Mouse (Mus musculus): ENCODE measurements around the gene Ldb3. TPM values are rescaled to one million over a fixed set of nuclear protein-coding genes. Genes with fewer than 3 reads are reported as not detected.

The Ldb3 gene
- total and polyA plus RNA-seq, 3 experiments: 0.01 TPM; not detected in 2

- TF ChIP-seq SMC3 (IDR thresholded peaks at IDR 0.05; ENCODE audit: low read depth, low read length) (no peak), JUND (IDR thresholded peaks at IDR 0.05; ENCODE audit: low read depth, low read length) (no peak), MEF2A (IDR thresholded peaks at IDR 0.05; ENCODE audit: extremely low read depth, insufficient replicate concordance, low read depth, low read length, poor library complexity, severe bottlenecking) (no peak), POLR2AphosphoS2 (IDR thresholded peaks at IDR 0.05; ENCODE audit: low read length) (no peak), MAZ (IDR thresholded peaks at IDR 0.05; ENCODE audit: low read depth, low read length) (no peak), KAT2A (conservative IDR thresholded peaks at IDR 0.05; ENCODE audit: low read depth, low read length) (no peak), HCFC1 (IDR thresholded peaks at IDR 0.05; ENCODE audit: low read depth, low read length) (no peak), GABPA (IDR thresholded peaks at IDR 0.05; ENCODE audit: low read depth, low read length) (no peak), ETS1 (IDR thresholded peaks at IDR 0.05; ENCODE audit: low read depth, low read length) (no peak)
- H3K4me3 ChIP-seq (ENCODE audit: control insufficient read depth in 1 of 2, insufficient read depth in 1 of 2, low read depth in 2 of 2, low read length in 2 of 2): no peak overlapping the region
These were observed 84.7 kb downstream of the Ldb3 start for GRCm38 (mm10) chr14:34503759-34504158.

GRCm38 (mm10) chr14:34503325-34503647 lies 85.2 kb downstream of the Ldb3 start, which contains the start of gene Bmpr1a:
Gene Bmpr1a, minus strand, starts transcription at chr14:34503341.
- H3K9me3 ChIP-seq (replicated peaks; ENCODE audit: insufficient read depth, low read length): no peaks in the 10 kb centered on the region
- H3K79me2 ChIP-seq (ENCODE audit: control insufficient read depth, insufficient read depth, low read length, poor library complexity): peaks cover 5% of the 10 kb centered on the region
- no peaks in the 10 kb centered on the region; a peak in 1 of 4 replicates for H3K36me3 ChIP-seq (ENCODE audit: control insufficient read depth in 1 of 2, insufficient read depth in 2 of 2, low read length in 2 of 2)
- peaks cover 0 to 5% of the 10 kb centered on the region in 2 experiments; a peak in 2 of 4 replicates for H3K4me1 ChIP-seq (ENCODE audit: control insufficient read depth in 1 of 2, insufficient read depth in 2 of 2, low read length in 2 of 2)
- no peak for TF ChIP-seq SIN3A (IDR thresholded peaks at IDR 0.05; ENCODE audit: low read length)
- no peak for TF ChIP-seq USF2 (IDR thresholded peaks at IDR 0.05; ENCODE audit: borderline replicate concordance in 1 of 2, insufficient read depth in 1 of 2, low read depth in 1 of 2, low read length in 2 of 2)
- TF ChIP-seq POLR2A (IDR thresholded peaks at IDR 0.05; ENCODE audit: control insufficient read depth in 1 of 2, insufficient read depth in 1 of 2, low read depth in 1 of 2, low read length in 2 of 2, poor library complexity in 1 of 2): no peak
- TF ChIP-seq GABPA (IDR thresholded peaks at IDR 0.05; ENCODE audit: low read depth, low read length): no peak
- TF ChIP-seq TCF12 (IDR thresholded peaks at IDR 0.05; ENCODE audit: low read depth, low read length): no peak
- TF ChIP-seq ZNF384 (IDR thresholded peaks at IDR 0.05; ENCODE audit: low read depth, low read length): no peak
- TF ChIP-seq E2F4 (IDR thresholded peaks at IDR 0.05; ENCODE audit: borderline replicate concordance, low read depth, low read length): no peak
- TF ChIP-seq EP300 (IDR thresholded peaks at IDR 0.05; ENCODE audit: low read depth in 1 of 2, low read length in 2 of 2): no peak
- no peak for TF ChIP-seq SMC3 (IDR thresholded peaks at IDR 0.05; ENCODE audit: low read depth, low read length)
- TF ChIP-seq RCOR1 (IDR thresholded peaks at IDR 0.05; ENCODE audit: low read depth, low read length): no peak
- no peak for TF ChIP-seq TAL1 (IDR thresholded peaks at IDR 0.05; ENCODE audit: low read length)
- TF ChIP-seq USF1 (IDR thresholded peaks at IDR 0.05; ENCODE audit: low read depth, low read length): no peak
- no peak for TF ChIP-seq MAX (IDR thresholded peaks at IDR 0.05; ENCODE audit: low read length)
- no peak for TF ChIP-seq ZKSCAN1 (IDR thresholded peaks at IDR 0.05; ENCODE audit: low read depth, low read length)
- no peak for TF ChIP-seq CHD2 (IDR thresholded peaks at IDR 0.05; ENCODE audit: low read length)
- no peak for TF ChIP-seq BHLHE40 (IDR thresholded peaks at IDR 0.05; ENCODE audit: borderline replicate concordance, low read depth, low read length)
- peak within 1 kb of the TSS; percentile 86 to 90 for H3K4me3 ChIP-seq (ENCODE audit: control insufficient read depth in 1 of 2, insufficient read depth in 1 of 2, low read depth in 2 of 2, low read length in 2 of 2)
- no peaks in the 10 kb centered on the region for H3K27me3 ChIP-seq (ENCODE audit: control insufficient read depth in 1 of 2, insufficient read depth in 2 of 2, low read length in 2 of 2)
- peak within 1 kb of the TSS; percentile 83 for H3K9ac ChIP-seq (ENCODE audit: control insufficient read depth, low read depth, low read length, poor library complexity, severe bottlenecking)
- no peak for DNase-seq (ENCODE audit: low read depth, low spot score)
- peak within 1 kb of the TSS; percentile 59 for H3K27ac ChIP-seq (ENCODE audit: control insufficient read depth, low read depth, low read length)

More at GRCm38 (mm10) chr14:34503759-34504158, 84.7 kb downstream of the Ldb3 start:
- DNase-seq (ENCODE audit: low read depth, low spot score): peak; percentile 8
- Histone ChIP-seq H3K9me3 (replicated peaks; ENCODE audit: insufficient read depth, low read length) (no peaks in the 10 kb centered on the region), H3K79me2 (ENCODE audit: control insufficient read depth, insufficient read depth, low read length, poor library complexity) (peaks cover 5% of the 10 kb centered on the region), H3K9ac (ENCODE audit: control insufficient read depth, low read depth, low read length, poor library complexity, severe bottlenecking) (no peak overlapping the region), H3K36me3 (ENCODE audit: control insufficient read depth in 1 of 2, insufficient read depth in 2 of 2, low read length in 2 of 2) (no peaks in the 10 kb centered on the region; a peak in 2 of 4 replicates), H3K27ac (ENCODE audit: control insufficient read depth, low read depth, low read length) (no peak overlapping the region), H3K4me1 (ENCODE audit: control insufficient read depth in 1 of 2, insufficient read depth in 2 of 2, low read length in 2 of 2) (peaks cover 2 to 5% of the 10 kb centered on the region in 2 experiments; a peak in 3 of 4 replicates), H3K27me3 (ENCODE audit: control insufficient read depth in 1 of 2, insufficient read depth in 2 of 2, low read length in 2 of 2) (no peaks in the 10 kb centered on the region)
